Mouse (Mus musculus): Measurements from ENCODE around the gene Rpl37.

- TF ChIP-seq CTCF (IDR thresholded peaks at IDR 0.05) (no peak), EP300 (IDR thresholded peaks at IDR 0.05) (no peak)
Observed at GRCm38 (mm10) chr15:5117031-5117601, 671 bp downstream of the Rpl37 start.

All from lung, postnatal 0 days (tissue).